Mouse (Mus musculus): ENCODE results near the gene Eif1ad.

DNA sequence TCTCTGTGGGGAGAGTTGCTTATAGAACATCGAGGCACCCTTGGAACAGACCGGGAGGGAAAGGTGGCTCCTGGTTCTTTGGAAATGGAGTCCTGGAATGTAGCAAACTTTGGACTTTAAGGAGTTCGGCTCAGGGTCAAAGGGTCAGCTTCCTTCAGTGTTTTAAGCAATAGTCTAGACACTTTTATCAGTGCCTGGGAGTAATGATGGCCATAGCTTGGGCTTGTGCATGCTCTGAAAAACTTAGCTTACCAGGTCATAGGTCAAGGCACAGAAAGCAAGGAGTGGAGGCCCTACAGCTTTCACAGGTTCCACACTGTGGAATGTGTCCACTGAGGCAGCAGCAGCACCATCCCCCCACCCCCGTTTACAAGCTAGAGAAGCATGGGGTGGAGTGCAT is 8.2 kb downstream of the Eif1ad start:
- TF ChIP-seq POLR2A (IDR thresholded peaks at IDR 0.05; ENCODE audit: extremely low read depth, insufficient read depth, low read length) (no peak), CTCF (IDR thresholded peaks at IDR 0.05; ENCODE audit: extremely low read depth, insufficient read depth, low read length) (no peak)
